Mouse (Mus musculus) hindbrain, embryonic 16.5 days (tissue): ENCODE measurements around the gene Cwf19l2. TPM values are rescaled to one million over a fixed set of nuclear protein-coding genes. Genes with fewer than 3 reads are reported as not detected.

Experiments used
- polyA plus RNA-seq: library from polyadenylated mRNA; unstranded; fragments of >200 nt; fragmentation: Nextera tagmentation; extraction: Ambion mirVana; gene quantifications from 2 replicates; pipeline ENCODE4 v1.2.1, GENCODE M21; 2015

Cwf19l2 gene
- polyA plus RNA-seq, 1 experiment from 2014 or later: 8.0 TPM

Other genes with a start within 250 kb of the Cwf19l2 start
- gene Alkbh8, start 68.5 kb upstream of the Cwf19l2 start, polyA plus RNA-seq: 54.1 and 57.3 TPM in 2 replicates
- 4.5 and 4.7 TPM in 2 replicates for gene Gucy1a2, start 129.2 kb downstream of the Cwf19l2 start, polyA plus RNA-seq